Mouse (Mus musculus): ENCODE data around the gene Zfp600. TPM values are rescaled to one million over a fixed set of nuclear protein-coding genes. Genes with fewer than 3 reads are reported as not detected.

Gene Zfp600
- polyA plus RNA-seq, 1 experiment from 2014 or later = not detected

Other genes starting within 250 kb of the Zfp600 start
- gene Zfp987, start 59.5 kb upstream of the Zfp600 start, polyA plus RNA-seq (2016; fragmentation: Nextera tagmentation; extraction: Ambion mirVana) = 0.20 TPM in 1 of 2 replicates, not detected in the other